Mouse (Mus musculus): Measurements from ENCODE around the gene Nceh1. TPM values are rescaled to one million over a fixed set of nuclear protein-coding genes. Genes with fewer than 3 reads are reported as not detected.

Gene Nceh1
- polyA plus RNA-seq, 1 experiment from 2014 or later = 14.0 TPM

DNA sequence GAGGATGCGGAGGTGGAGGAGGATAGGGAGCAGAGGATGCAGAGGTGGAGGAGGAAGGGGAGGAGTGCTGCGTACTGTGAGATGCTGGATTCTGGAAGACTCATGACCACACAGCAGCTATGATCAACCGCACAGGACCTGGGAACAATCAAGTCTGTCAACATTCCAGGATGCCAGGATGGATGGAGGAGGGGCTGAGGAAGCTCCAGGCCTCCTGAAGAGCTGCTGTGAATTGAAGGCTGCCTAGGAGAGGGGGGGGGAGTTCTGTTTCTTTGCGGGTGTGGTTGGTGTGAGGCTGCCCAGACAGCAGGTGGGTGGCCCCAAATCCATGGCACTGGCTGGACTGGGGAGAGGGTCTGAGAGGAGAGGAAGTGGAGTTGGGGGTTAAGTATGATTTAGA is 23.9 kb upstream of the Nceh1 start:
- Histone ChIP-seq H3K27me3 (replicated peaks) (no peaks in the 10 kb centered on the region), H3K4me1 (peaks cover 21% of the 10 kb centered on the region), H3K27ac (replicated peaks) (no peak overlapping the region), H3K36me3 (no peaks in the 10 kb centered on the region), H3K9me3 (no peaks in the 10 kb centered on the region), H3K9ac (no peak overlapping the region), H3K4me2 (no peak overlapping the region), H3K4me3 (no peak overlapping the region)
- 41% methylated on average over 4 of the region's 4 CpGs for WGBS
- ATAC-seq (ENCODE audit: extremely low read depth, insufficient number of reproducible peaks, low FRiP score, low TSS enrichment) = no peak

DNA sequence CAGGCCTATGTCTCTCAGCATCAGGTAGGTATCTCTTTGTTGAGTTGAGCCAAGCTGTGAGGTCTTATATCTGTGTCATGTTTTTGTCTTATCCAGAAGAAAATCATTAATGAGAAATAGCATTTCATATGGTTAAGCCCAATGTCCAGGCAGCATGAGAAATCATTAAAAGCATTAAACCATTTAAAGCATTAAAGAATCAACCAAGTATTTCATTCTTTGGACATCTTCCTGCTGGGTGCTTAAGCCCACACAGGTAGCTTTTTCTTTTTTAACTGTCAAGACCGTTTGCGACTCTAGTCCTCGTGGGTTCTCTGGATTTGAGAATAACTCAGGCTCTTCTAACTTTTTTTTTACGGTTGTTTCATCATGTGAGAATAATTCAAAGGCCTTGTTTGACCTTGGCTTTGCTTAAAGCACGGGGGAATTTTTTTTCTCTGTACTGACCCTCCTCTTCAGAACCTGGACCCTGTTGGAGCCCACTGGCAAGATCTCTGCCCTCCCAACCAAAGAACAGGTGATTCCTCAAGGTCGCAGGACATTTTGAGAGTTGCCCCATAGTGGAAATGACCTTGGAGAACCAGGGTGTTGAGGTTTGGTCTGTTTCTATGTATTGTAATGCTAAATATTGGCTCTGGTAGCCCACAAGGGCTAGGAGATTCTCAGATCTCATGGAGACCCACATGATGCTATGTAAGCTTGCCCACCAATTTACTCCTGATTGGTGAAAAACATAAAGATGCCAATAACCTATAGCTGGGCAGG is 20.9 kb upstream of the Nceh1 start:
- Histone ChIP-seq H3K27me3 (replicated peaks) (no peaks in the 10 kb centered on the region), H3K27ac (replicated peaks) (no peak overlapping the region), H3K9me3 (no peaks in the 10 kb centered on the region), H3K4me2 (no peak overlapping the region), H3K4me1 (0 out of 2 replicates have a peak, but pooled peaks cover 2% of the 10 kb centered on the region), H3K36me3 (no peaks in the 10 kb centered on the region), H3K9ac (no peak overlapping the region), H3K4me3 (no peak overlapping the region)
- no peak for ATAC-seq (ENCODE audit: extremely low read depth, insufficient number of reproducible peaks, low FRiP score, low TSS enrichment)
- WGBS = 80% methylated on average over 6 of the region's 6 CpGs

DNA sequence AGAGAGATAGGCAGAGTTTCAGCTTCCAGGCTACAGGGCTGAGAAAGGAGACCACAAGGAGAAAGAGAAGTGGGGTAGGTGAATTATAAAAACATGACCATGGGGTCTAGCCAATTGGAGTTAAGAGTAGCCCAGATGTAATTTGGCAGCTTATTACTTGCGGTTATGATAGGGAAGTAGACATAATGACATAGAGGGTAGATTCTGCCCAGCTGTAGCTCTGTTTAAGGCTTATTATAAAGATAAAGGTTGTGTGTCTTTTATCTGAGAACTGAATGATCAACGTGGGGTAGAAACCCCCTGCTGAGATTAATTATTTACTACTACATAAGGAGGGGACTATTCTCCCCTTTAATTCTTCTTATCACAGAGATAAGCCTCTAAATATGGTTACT is 20.4 kb upstream of the Nceh1 start:
- no peaks in the 10 kb centered on the region for H3K27me3 ChIP-seq (replicated peaks)
- no peaks in the 10 kb centered on the region for H3K36me3 ChIP-seq
- H3K4me1 ChIP-seq = 0 out of 2 replicates have a peak, but pooled peaks cover 2% of the 10 kb centered on the region
- H3K4me3 ChIP-seq = no peak overlapping the region
- no peak for ATAC-seq (ENCODE audit: extremely low read depth, insufficient number of reproducible peaks, low FRiP score, low TSS enrichment)
- no peak overlapping the region for H3K9ac ChIP-seq
- no peak overlapping the region for H3K27ac ChIP-seq (replicated peaks)
- WGBS = 58% methylated on average over 2 of the region's 2 CpGs
- H3K9me3 ChIP-seq = no peaks in the 10 kb centered on the region
- no peak overlapping the region for H3K4me2 ChIP-seq

DNA sequence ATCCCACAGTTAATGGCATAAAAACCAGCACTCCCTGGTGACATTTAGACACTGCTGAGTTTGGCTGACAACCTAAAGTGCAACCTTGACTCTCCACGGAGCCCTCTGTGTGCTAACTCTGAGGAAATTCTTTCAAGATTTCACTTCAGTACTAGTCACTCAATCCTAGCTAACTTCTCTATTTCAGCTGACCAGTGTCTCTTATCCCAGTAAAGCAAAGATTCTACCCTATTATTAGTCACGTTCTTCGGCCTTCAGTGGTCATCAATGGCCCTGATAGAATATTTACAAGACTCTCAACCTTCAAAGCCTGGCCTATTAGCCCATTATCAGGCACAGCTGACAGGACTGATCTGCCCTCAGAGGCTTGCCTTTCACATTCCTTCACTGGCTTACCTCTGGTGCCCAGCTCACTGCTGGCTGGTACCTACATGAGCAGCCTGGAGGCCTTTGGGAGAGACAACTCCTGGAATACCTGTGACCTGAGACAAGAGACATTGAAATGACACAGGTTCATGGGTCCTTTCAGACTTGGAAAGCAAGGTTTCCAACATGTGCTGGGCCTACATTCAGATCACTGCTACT is 17.2 kb upstream of the Nceh1 start:
- Histone ChIP-seq H3K27me3 (replicated peaks) (no peaks in the 10 kb centered on the region), H3K9ac (no peak overlapping the region), H3K27ac (replicated peaks) (no peak overlapping the region), H3K4me1 (no peaks in the 10 kb centered on the region), H3K4me3 (no peak overlapping the region), H3K9me3 (no peaks in the 10 kb centered on the region), H3K36me3 (no peaks in the 10 kb centered on the region), H3K4me2 (no peak overlapping the region)
- ATAC-seq (ENCODE audit: extremely low read depth, insufficient number of reproducible peaks, low FRiP score, low TSS enrichment) = no peak
- 54% methylated on average over 3 of the region's 3 CpGs for WGBS

DNA sequence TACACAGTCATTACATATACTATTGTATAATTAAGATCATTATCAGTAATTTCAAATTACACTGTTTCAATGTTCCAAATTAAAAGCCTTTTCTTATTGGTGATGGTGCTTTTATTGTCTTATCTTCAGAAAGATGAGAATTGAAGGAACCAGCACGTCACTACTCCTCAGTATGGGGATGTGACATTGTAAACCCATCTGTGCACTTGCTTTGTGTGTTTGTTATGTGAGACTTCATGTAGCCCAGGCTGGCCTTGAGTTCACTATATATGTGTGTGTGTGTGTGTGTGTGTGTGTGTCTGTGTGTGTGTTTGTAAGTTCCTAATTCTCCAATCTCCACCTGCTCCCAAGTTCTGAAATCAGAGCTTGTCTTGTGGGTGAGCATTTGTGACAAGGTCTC is 12.5 kb upstream of the Nceh1 start:
- WGBS = 59% methylated on average over 1 of the region's 1 CpGs
- H3K9ac ChIP-seq = no peak overlapping the region
- H3K27me3 ChIP-seq (replicated peaks) = no peaks in the 10 kb centered on the region
- H3K4me1 ChIP-seq = no peaks in the 10 kb centered on the region
- ATAC-seq (ENCODE audit: extremely low read depth, insufficient number of reproducible peaks, low FRiP score, low TSS enrichment) = no peak
- no peak overlapping the region for H3K4me3 ChIP-seq
- H3K4me2 ChIP-seq = no peak overlapping the region
- no peak overlapping the region for H3K27ac ChIP-seq (replicated peaks)
- no peaks in the 10 kb centered on the region for H3K36me3 ChIP-seq
- H3K9me3 ChIP-seq = no peaks in the 10 kb centered on the region

DNA sequence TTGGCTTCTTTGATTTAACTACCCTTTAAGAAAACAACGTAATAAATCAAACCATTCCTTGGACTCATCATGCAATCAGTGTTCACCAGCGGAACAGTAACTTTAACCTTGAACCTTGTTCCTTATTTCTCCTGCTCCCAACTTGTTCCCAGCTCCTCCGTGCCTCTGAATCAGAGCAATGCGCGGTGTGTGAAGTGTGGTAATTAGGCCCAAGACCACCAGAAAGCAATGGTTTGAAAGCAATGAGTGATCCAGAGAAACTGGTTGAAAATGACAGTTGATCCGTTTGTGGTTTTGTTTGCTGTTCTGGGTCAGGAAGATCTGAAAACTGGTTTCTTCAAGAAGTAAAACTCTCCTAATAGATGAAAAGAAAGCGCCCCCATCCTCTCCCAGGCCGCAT is 3.1 kb upstream of the Nceh1 start:
- Histone ChIP-seq H3K4me2 (no peak overlapping the region), H3K9me3 (no peaks in the 10 kb centered on the region), H3K27ac (replicated peaks) (no peak overlapping the region), H3K4me3 (no peak overlapping the region), H3K4me1 (peaks cover 8% of the 10 kb centered on the region; the same call in 1 of the 2 replicates), H3K27me3 (replicated peaks) (no peaks in the 10 kb centered on the region), H3K9ac (no peak overlapping the region), H3K36me3 (no peaks in the 10 kb centered on the region)
- 85% methylated on average over 8 of the region's 8 CpGs for WGBS
- ATAC-seq (ENCODE audit: extremely low read depth, insufficient number of reproducible peaks, low FRiP score, low TSS enrichment) = no peak

DNA sequence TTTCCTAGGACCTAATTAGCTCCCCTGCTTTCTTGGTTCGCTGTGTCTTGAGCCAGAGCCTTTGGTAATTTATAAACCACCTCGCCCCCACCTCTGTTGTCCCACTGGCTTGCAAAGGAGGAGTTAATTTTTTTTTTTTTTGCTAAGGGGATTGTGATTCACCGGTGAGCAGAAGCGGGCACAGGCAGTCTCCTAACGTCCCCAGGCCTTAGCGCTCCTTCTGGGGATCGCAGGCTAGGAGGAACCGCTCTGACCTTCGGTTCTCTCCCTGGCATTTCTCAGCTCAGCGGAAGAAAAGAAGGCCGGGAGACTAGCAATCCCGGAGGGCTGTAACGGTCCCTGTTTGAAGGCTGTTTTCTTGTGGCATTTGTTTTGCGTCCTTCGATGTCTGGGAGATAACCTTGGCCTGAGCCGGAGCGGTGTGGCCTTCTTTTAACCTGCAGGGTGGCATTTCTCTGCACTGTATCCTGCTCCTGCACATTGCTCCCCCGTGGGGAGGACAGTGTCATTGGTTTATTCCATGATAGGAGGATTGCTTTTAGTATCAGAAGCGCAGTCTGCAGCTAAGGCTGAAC is 923 bp downstream of the Nceh1 start:
- Histone ChIP-seq H3K27me3 (replicated peaks) (no peaks in the 10 kb centered on the region), H3K36me3 (0 out of 2 replicates have a peak, but pooled peaks cover 8% of the 10 kb centered on the region), H3K4me3 (peak overlapping the region; percentile 71), H3K4me1 (peaks cover 8% of the 10 kb centered on the region; the same call in 1 of the 2 replicates), H3K9me3 (no peaks in the 10 kb centered on the region), H3K27ac (replicated peaks) (peak overlapping the region; percentile 59), H3K4me2 (peak overlapping the region; percentile 84), H3K9ac (peak overlapping the region; percentile 84)
- 8% methylated on average over 19 of the region's 19 CpGs for WGBS
- ATAC-seq (ENCODE audit: extremely low read depth, insufficient number of reproducible peaks, low FRiP score, low TSS enrichment) = no peak

DNA sequence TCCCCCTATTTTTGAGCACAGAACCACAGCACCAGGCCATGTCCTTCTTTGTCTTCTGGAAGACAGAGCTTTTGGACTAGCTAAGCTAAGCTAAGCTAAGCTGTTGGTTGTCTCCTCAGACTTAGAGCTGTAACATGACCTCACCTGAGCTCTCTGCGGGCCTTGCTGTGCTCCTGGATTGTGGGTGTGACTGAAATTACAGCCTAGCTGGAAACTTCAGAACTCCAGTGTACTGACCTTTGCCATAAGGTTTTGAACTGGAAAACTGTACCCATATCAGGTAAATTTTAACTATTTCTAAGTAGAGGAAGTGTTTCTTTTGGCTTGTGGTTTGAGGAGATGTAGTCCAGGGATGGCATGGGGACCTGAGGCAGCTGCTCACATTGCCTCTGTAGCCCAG is 5.6 kb downstream of the Nceh1 start:
- no peaks in the 10 kb centered on the region for H3K27me3 ChIP-seq (replicated peaks)
- H3K9ac ChIP-seq = no peak overlapping the region
- WGBS = 73% methylated on average over 1 of the region's 1 CpGs
- H3K4me1 ChIP-seq = peaks cover 50% of the 10 kb centered on the region
- ATAC-seq (ENCODE audit: extremely low read depth, insufficient number of reproducible peaks, low FRiP score, low TSS enrichment) = no peak
- H3K4me3 ChIP-seq = no peak overlapping the region
- H3K27ac ChIP-seq (replicated peaks) = no peak overlapping the region
- H3K36me3 ChIP-seq = 0 out of 2 replicates have a peak, but pooled peaks cover 8% of the 10 kb centered on the region
- no peaks in the 10 kb centered on the region for H3K9me3 ChIP-seq
- H3K4me2 ChIP-seq = no peak overlapping the region

DNA sequence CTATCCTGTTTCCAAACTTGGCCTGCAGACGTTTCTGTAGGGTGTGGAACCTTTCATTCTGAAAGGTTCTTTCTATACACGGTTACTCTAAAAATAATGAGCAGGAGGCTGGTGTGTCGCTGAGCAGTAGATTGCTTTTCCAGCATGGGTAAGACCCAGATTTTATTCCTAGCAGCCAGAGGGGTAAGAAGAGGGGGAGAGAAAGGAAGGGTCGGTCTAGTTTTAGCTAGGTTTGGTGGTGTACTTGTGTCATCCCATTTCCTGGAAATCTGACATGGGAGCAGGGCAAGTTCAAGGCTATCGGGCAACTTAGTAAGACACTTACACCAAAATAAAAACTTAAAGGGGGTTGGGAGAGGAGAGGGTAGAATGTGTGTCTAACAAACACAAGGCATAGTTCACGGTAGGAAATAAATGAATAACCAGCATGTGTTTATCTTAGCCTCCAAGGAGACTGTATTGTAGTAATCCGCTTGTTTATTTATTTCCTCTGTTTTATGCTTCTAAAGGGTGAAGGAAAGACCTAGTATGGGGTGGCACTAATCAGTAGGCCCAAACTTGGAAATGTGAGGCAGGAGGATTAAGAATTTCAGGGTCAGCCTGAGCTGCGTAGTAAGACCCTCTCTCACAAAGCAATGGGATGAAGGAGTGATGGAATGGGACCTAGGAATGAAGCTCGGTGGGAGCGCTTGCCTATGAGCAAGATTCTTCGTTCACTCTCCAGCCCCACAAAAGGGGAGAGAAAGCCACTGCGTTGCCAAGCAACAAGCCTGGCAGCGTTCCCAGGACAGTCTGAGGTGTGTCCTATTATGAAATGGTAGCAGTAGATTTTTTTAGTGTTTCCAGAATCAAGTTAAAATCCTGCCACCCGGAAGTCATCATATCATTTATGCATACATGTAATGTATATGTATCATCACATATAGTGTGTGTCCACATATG is 6.8 kb downstream of the Nceh1 start:
- WGBS = 52% methylated on average over 14 of the region's 14 CpGs
- H3K9me3 ChIP-seq = no peaks in the 10 kb centered on the region
- H3K4me2 ChIP-seq = no peak overlapping the region
- no peak overlapping the region for H3K4me3 ChIP-seq
- H3K4me1 ChIP-seq = peaks cover 54% of the 10 kb centered on the region
- H3K27ac ChIP-seq (replicated peaks) = no peak overlapping the region
- H3K27me3 ChIP-seq (replicated peaks) = no peaks in the 10 kb centered on the region
- H3K36me3 ChIP-seq = 0 out of 2 replicates have a peak, but pooled peaks cover 8% of the 10 kb centered on the region
- ATAC-seq (ENCODE audit: extremely low read depth, insufficient number of reproducible peaks, low FRiP score, low TSS enrichment) = no peak
- H3K9ac ChIP-seq = no peak overlapping the region

DNA sequence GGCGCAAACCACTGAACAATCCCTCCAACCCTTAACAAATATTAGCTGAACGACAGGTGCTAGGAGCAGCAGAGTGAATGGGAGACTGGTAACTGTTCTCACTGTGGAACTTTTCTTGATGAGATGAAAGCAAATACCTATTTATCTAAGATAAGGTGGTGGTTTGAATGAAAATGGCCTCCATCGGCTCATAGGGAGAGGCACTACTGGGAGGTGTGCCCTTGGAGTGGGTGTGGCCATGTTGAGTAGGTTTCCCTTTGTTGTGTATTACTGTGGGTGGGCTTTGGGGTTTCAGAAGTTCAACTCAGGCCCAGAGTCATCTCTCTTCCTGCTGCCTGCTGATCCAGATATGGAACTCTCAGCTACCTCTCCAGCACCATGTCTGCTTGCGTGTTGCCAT is 8.1 kb downstream of the Nceh1 start:
- no peak for ATAC-seq (ENCODE audit: extremely low read depth, insufficient number of reproducible peaks, low FRiP score, low TSS enrichment)
- Histone ChIP-seq H3K36me3 (no peaks in the 10 kb centered on the region), H3K9me3 (no peaks in the 10 kb centered on the region), H3K27ac (replicated peaks) (peak overlapping the region; percentile 83; the same call in 1 of the 2 replicates), H3K9ac (no peak overlapping the region), H3K4me3 (no peak overlapping the region), H3K4me1 (peaks cover 57% of the 10 kb centered on the region), H3K4me2 (no peak overlapping the region), H3K27me3 (replicated peaks) (no peaks in the 10 kb centered on the region)
- WGBS = 72% methylated on average over 4 of the region's 4 CpGs

DNA sequence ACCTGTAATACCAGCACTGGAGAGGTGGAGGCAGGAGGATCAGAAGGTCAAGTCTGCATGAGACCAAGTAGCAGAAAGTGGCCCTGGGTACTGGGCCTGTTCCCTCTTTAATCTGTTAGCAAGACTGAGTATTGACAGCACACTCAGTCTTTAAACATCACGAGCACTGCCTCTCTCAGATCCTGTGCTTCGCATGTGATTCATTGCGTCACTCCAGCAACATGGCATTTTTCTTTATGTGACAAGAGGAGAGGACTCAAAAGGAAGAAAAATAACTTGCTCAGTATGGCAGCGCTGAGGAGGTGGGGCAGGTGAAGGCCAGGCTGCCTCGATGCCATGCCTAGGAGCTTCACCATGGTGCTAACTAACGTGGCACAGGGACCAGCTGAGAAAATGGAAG is 9.1 kb downstream of the Nceh1 start:
- peak overlapping the region; percentile 83 for H3K27ac ChIP-seq (replicated peaks)
- H3K9me3 ChIP-seq = no peaks in the 10 kb centered on the region
- no peak overlapping the region for H3K4me3 ChIP-seq
- no peaks in the 10 kb centered on the region for H3K27me3 ChIP-seq (replicated peaks)
- 46% methylated on average over 6 of the region's 6 CpGs for WGBS
- H3K36me3 ChIP-seq = no peaks in the 10 kb centered on the region
- ATAC-seq (ENCODE audit: extremely low read depth, insufficient number of reproducible peaks, low FRiP score, low TSS enrichment) = no peak
- no peak overlapping the region for H3K9ac ChIP-seq
- H3K4me1 ChIP-seq = peaks cover 57% of the 10 kb centered on the region
- 0 out of 2 replicates have a peak overlapping the region, but pooled peaks have one; percentile 3 for H3K4me2 ChIP-seq
